Mouse (Mus musculus) lung, adult 2 months (tissue): ENCODE results near the gene Stub1.

ENCODE experiments used
- CTCF ChIP-seq: fragments of 200-500 bp; IDR thresholded peaks from 2 replicates; pipeline ENCODE4 v1.5.1; 2011; ENCODE audit warnings: mild to moderate bottlenecking, low read length, control low read depth; ENCODE audit not compliant: insufficient read depth
- POLR2A ChIP-seq: fragments of 200-500 bp; IDR thresholded peaks from 2 replicates; pipeline ENCODE4 v1.6.1; 2011; ENCODE audit warnings: low read depth, mild to moderate bottlenecking, control low read depth, low read length, borderline replicate concordance; ENCODE audit errors: extremely low read depth

GRCm38 (mm10) chr17:25825984-25826570, 7.1 kb downstream of the Stub1 start:
- TF ChIP-seq CTCF, result no peak
- TF ChIP-seq POLR2A, result no peak
